Mouse (Mus musculus): ENCODE measurements around the gene 1700001F09Rik. TPM values are rescaled to one million over a fixed set of nuclear protein-coding genes. Genes with fewer than 3 reads are reported as not detected.

1700001F09Rik gene
- polyA plus RNA-seq, 1 experiment, result not detected

Other genes with a start within 250 kb of the 1700001F09Rik start
- gene Gm8104, start 247.2 kb downstream of the 1700001F09Rik start, polyA plus RNA-seq (2011; ENCODE audit: insufficient read depth, insufficient read length, low read depth, missing spikeins), result not detected in 2 replicates
- not detected in 2 replicates for gene Gm7233, start 167.9 kb downstream of the 1700001F09Rik start, polyA plus RNA-seq (2011; ENCODE audit: insufficient read depth, insufficient read length, low read depth, missing spikeins)
- not detected in 2 replicates for gene Gm8122, start 112.5 kb downstream of the 1700001F09Rik start, polyA plus RNA-seq (2011; ENCODE audit: insufficient read depth, insufficient read length, low read depth, missing spikeins)
- gene Gm8126, start 89.2 kb downstream of the 1700001F09Rik start, polyA plus RNA-seq (2011; ENCODE audit: insufficient read depth, insufficient read length, low read depth, missing spikeins), result not detected in 2 replicates
- gene Gm9732, start 72.8 kb downstream of the 1700001F09Rik start, polyA plus RNA-seq (2011; ENCODE audit: insufficient read depth, insufficient read length, low read depth, missing spikeins), result 0.60 and 0.82 TPM in 2 replicates
- not detected in 2 replicates for gene Gm8127, start 54.0 kb downstream of the 1700001F09Rik start, polyA plus RNA-seq (2011; ENCODE audit: insufficient read depth, insufficient read length, low read depth, missing spikeins)
- not detected in 2 replicates for gene Gm8138, start 68.5 kb upstream of the 1700001F09Rik start, polyA plus RNA-seq (2011; ENCODE audit: insufficient read depth, insufficient read length, low read depth, missing spikeins)
- not detected in 2 replicates for gene Gm5799, start 195.8 kb upstream of the 1700001F09Rik start, polyA plus RNA-seq (2011; ENCODE audit: insufficient read depth, insufficient read length, low read depth, missing spikeins)
- gene Gm17654, start 231.3 kb upstream of the 1700001F09Rik start, polyA plus RNA-seq (2011; ENCODE audit: insufficient read depth, insufficient read length, low read depth, missing spikeins), result not detected in 2 replicates

Data from ES-Bruce4 (cell line).